Mouse (Mus musculus): Measurements from ENCODE around the gene Omt2a. TPM values are rescaled to one million over a fixed set of nuclear protein-coding genes. Genes with fewer than 3 reads are reported as not detected.
"Not testable (repeated sequence)": the region's sequence is repeated elsewhere in the genome, so short reads cannot be mapped to it uniquely, and the experiment has no call there.

Omt2a gene
- polyA plus RNA-seq, 1 experiment from 2014 or later = not detected

DNA sequence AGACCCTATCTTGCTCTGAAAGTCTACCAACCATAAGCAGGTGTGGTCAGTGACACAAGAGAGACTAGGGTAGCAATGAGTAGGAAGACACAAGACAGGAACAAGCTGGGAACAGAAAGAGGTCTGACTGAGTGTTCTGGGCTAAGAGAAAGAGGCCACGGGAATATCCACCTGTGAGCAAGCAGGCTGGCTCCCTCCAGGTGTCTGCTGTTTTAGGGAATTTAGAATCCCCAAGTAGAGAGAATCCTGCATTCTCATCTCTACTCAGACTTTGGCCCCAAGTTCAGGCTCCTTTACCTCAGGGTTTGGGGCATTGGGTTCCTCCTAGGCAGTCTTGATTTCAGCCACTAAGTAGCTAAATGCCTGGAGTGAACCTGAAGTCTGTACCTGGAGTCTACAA, 12.7 kb upstream of the Omt2a start, which contains the start of gene Omt2b:
Gene Omt2b, plus strand, starts transcription at position 301 of the 400 bp plus-strand sequence.
- not testable (repeated sequence) for H3K4me2 ChIP-seq (ENCODE audit: low read length); H3K4me1 ChIP-seq (replicated peaks; ENCODE audit: control insufficient read depth, insufficient read depth, low read length); H3K9ac ChIP-seq (ENCODE audit: low read length); H3K27ac ChIP-seq (ENCODE audit: low read depth); ATAC-seq (replicated peaks; ENCODE audit: low FRiP score, low TSS enrichment, low read depth); H3K27me3 ChIP-seq (replicated peaks; ENCODE audit: control insufficient read depth, insufficient read depth, low read length); H3K4me3 ChIP-seq (ENCODE audit: low read depth, low read length); DNase-seq (ENCODE audit: low spot score); H3K9me3 ChIP-seq (ENCODE audit: control insufficient read depth, low read length); H3K36me3 ChIP-seq (ENCODE audit: control insufficient read depth, insufficient read depth, low read length)
- 80% methylated on average over 1 of the region's 1 CpGs for WGBS

DNA sequence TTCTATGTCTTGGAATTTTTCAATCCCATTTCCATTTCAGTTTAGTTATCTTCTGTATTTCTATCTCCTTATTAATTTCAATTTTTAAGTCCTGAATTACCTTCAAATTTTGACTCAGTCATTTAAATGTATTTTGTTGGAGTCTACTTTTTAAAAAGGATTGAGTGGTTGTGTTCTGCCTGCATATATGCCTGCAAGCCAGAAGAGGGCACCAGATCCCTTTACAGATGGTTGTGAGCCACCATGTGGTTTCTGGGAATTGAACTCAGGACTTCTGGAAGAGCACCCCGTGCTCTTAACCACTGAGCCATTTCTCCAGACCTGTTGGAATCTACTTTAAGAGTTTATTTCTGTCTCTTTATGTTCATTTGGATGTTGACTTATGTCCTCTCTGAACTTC, 4.9 kb upstream of the Omt2a start:
- no peak overlapping the region for H3K4me2 ChIP-seq (ENCODE audit: low read length)
- H3K4me3 ChIP-seq (ENCODE audit: low read depth, low read length) = no peak overlapping the region
- no peaks in the 10 kb centered on the region for H3K4me1 ChIP-seq (replicated peaks; ENCODE audit: control insufficient read depth, insufficient read depth, low read length)
- H3K27ac ChIP-seq (ENCODE audit: low read depth) = no peak overlapping the region
- DNase-seq (ENCODE audit: low spot score) = no peak
- H3K36me3 ChIP-seq (ENCODE audit: control insufficient read depth, insufficient read depth, low read length) = no peaks in the 10 kb centered on the region
- H3K9me3 ChIP-seq (ENCODE audit: control insufficient read depth, low read length) = no peaks in the 10 kb centered on the region
- no peaks in the 10 kb centered on the region for H3K27me3 ChIP-seq (replicated peaks; ENCODE audit: control insufficient read depth, insufficient read depth, low read length)
- H3K9ac ChIP-seq (ENCODE audit: low read length) = no peak overlapping the region
- 44% methylated on average over 1 of the region's 1 CpGs for WGBS
- no peak for ATAC-seq (replicated peaks; ENCODE audit: low FRiP score, low TSS enrichment, low read depth)

DNA sequence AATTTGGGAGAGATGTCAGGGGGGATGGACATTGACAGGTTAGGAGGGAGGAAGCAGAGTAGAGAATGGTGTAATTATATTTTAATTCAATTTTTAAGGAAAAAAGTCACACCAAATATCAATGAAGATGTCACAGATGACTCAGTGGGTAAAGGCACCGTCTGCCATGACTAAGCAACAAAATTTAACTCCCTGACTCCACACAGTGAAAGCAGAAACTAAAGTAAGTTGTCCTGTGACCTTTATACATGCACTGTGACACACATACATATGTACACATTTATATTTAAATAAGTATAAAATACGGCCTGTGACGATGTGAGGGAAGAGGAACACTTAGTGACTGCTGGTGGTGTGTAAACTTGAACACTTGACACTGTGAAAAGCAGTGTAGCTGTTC, 6.5 kb downstream of the Omt2a start:
- not testable (repeated sequence) for H3K27me3 ChIP-seq (replicated peaks; ENCODE audit: control insufficient read depth, insufficient read depth, low read length); H3K9ac ChIP-seq (ENCODE audit: low read length); H3K9me3 ChIP-seq (ENCODE audit: control insufficient read depth, low read length); H3K27ac ChIP-seq (ENCODE audit: low read depth); ATAC-seq (replicated peaks; ENCODE audit: low FRiP score, low TSS enrichment, low read depth); DNase-seq (ENCODE audit: low spot score); H3K36me3 ChIP-seq (ENCODE audit: control insufficient read depth, insufficient read depth, low read length); H3K4me1 ChIP-seq (replicated peaks; ENCODE audit: control insufficient read depth, insufficient read depth, low read length); H3K4me2 ChIP-seq (ENCODE audit: low read length); H3K4me3 ChIP-seq (ENCODE audit: low read depth, low read length)
- 78% methylated on average over 1 of the region's 3 CpGs for WGBS

DNA sequence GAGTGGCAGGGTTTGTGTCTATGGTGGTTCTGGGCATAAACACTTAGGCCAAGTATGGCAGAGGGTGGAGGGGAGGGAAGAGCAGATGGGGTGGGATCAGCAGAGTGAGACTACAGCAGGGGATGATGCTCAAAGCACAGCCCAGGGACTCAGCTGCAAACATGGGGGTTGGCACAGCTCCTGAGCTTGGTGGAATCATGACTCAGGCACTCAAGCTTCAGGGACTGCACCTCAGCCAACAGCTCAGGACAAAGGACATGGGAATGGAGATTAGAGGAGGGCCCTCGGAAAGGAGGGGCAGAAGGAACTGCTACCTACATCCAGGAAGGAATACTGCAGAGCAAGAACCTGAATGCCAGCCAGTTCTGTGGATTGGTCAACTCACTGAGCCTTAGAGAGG, 15.5 kb downstream of the Omt2a start:
- H3K4me2 ChIP-seq (ENCODE audit: low read length); ATAC-seq (replicated peaks; ENCODE audit: low FRiP score, low TSS enrichment, low read depth); H3K36me3 ChIP-seq (ENCODE audit: control insufficient read depth, insufficient read depth, low read length); H3K4me3 ChIP-seq (ENCODE audit: low read depth, low read length); H3K9me3 ChIP-seq (ENCODE audit: control insufficient read depth, low read length); H3K27me3 ChIP-seq (replicated peaks; ENCODE audit: control insufficient read depth, insufficient read depth, low read length); DNase-seq (ENCODE audit: low spot score); H3K9ac ChIP-seq (ENCODE audit: low read length); H3K4me1 ChIP-seq (replicated peaks; ENCODE audit: control insufficient read depth, insufficient read depth, low read length); H3K27ac ChIP-seq (ENCODE audit: low read depth): not testable (repeated sequence)
- 70% methylated on average over 1 of the region's 1 CpGs for WGBS

DNA sequence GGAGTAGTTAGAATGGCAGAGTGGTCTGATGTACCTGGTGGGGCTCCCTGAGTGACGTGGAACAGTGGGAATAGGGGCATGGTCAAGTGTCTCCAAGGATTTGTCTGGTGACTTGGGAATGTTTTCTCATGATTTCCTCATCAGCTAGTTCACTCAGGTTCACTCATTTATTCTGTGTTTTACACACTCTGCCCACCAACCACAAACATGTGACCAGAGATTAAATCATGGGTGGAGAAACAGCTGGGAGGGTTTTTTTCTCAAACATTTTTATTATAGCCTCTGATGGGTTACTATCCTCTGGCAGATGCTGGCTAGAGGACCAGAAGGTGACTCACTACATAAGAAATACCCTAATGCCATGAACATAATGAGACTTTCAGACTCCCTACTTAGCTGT, 16.4 kb downstream of the Omt2a start:
- Histone ChIP-seq H3K4me1 (replicated peaks; ENCODE audit: control insufficient read depth, insufficient read depth, low read length) (no peaks in the 10 kb centered on the region), H3K27ac (ENCODE audit: low read depth) (no peak overlapping the region), H3K36me3 (ENCODE audit: control insufficient read depth, insufficient read depth, low read length) (no peaks in the 10 kb centered on the region), H3K4me3 (ENCODE audit: low read depth, low read length) (no peak overlapping the region), H3K9ac (ENCODE audit: low read length) (no peak overlapping the region), H3K4me2 (ENCODE audit: low read length) (no peak overlapping the region), H3K9me3 (ENCODE audit: control insufficient read depth, low read length) (no peaks in the 10 kb centered on the region), H3K27me3 (replicated peaks; ENCODE audit: control insufficient read depth, insufficient read depth, low read length) (no peaks in the 10 kb centered on the region)
- WGBS = 88% methylated on average over 1 of the region's 1 CpGs
- ATAC-seq (replicated peaks; ENCODE audit: low FRiP score, low TSS enrichment, low read depth) = no peak
- DNase-seq (ENCODE audit: low spot score) = no peak

DNA sequence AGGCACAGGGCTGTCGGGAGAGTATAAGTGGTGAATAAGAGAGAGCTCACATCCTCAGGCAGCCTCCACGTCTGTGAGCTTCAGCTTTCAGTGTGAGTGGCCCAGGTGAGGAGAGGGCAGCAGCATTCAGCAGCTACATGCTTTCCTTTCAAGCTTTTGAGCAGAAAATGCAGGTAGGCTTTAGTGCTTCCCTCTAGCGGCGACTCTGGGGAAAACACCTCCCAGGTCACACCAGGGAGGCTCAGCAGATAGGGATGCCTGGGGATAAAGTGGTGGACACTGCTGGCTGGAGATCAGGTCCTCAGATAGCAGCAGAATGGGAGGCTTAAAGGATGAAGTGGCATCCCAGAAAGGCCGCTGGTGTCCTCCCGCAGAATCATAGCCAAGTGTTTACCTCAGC, 18.5 kb downstream of the Omt2a start:
- 13% methylated on average over 6 of the region's 6 CpGs for WGBS
- ATAC-seq (replicated peaks; ENCODE audit: low FRiP score, low TSS enrichment, low read depth) (0 out of 2 replicates have a peak, but pooled peaks have one; percentile 50), DNase-seq (ENCODE audit: low spot score) (peak; percentile 87)
- H3K36me3 ChIP-seq (ENCODE audit: control insufficient read depth, insufficient read depth, low read length); H3K9me3 ChIP-seq (ENCODE audit: control insufficient read depth, low read length); H3K9ac ChIP-seq (ENCODE audit: low read length); H3K4me2 ChIP-seq (ENCODE audit: low read length); H3K27me3 ChIP-seq (replicated peaks; ENCODE audit: control insufficient read depth, insufficient read depth, low read length); H3K4me3 ChIP-seq (ENCODE audit: low read depth, low read length); H3K27ac ChIP-seq (ENCODE audit: low read depth); H3K4me1 ChIP-seq (replicated peaks; ENCODE audit: control insufficient read depth, insufficient read depth, low read length): not testable (repeated sequence)

DNA sequence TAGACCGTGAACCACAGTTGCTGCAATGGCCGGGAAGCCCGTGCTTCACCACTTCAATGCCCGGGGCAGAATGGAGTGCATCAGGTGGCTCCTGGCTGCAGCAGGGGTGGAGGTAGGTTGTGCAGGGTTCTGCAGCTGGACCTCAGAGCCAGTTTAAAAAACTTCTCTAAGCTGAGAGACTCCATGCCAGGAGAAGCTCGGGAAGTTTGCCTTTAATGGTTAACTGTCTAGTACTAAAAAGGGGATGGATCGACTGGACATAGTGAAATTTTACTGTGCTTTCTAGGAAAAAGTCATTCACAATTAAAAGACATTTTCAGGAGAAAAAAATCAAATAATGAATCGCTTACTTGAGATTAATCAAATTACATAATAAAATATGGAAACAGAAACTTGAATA, 19.8 kb downstream of the Omt2a start:
- not testable (repeated sequence) for H3K27me3 ChIP-seq (replicated peaks; ENCODE audit: control insufficient read depth, insufficient read depth, low read length); H3K36me3 ChIP-seq (ENCODE audit: control insufficient read depth, insufficient read depth, low read length); H3K27ac ChIP-seq (ENCODE audit: low read depth); DNase-seq (ENCODE audit: low spot score); H3K4me3 ChIP-seq (ENCODE audit: low read depth, low read length); H3K4me1 ChIP-seq (replicated peaks; ENCODE audit: control insufficient read depth, insufficient read depth, low read length); ATAC-seq (replicated peaks; ENCODE audit: low FRiP score, low TSS enrichment, low read depth); H3K4me2 ChIP-seq (ENCODE audit: low read length); H3K9me3 ChIP-seq (ENCODE audit: control insufficient read depth, low read length); H3K9ac ChIP-seq (ENCODE audit: low read length)
- 77% methylated on average over 5 of the region's 7 CpGs for WGBS

DNA sequence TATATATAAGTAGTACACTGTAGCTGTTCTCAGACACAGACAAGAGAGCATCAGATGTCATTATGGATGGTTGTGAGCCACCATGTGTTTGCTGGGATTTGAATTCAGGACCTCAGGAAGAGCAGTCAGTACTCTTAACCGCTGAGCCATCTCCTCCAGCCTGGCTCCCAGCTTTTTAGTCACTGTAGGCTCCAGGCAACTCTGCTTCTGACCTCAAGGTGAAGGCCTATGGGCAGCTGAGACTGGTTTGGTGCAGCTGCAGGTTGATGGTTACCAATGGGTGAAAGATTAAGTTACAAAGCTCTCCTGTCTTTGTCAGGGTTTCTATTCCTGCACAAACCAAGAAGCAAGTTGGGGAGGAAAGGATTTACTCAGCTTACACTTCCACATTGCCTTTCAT, 20.9 kb downstream of the Omt2a start:
- WGBS = 86% methylated on average over 1 of the region's 1 CpGs
- not testable (repeated sequence) for H3K27ac ChIP-seq (ENCODE audit: low read depth); ATAC-seq (replicated peaks; ENCODE audit: low FRiP score, low TSS enrichment, low read depth)

DNA sequence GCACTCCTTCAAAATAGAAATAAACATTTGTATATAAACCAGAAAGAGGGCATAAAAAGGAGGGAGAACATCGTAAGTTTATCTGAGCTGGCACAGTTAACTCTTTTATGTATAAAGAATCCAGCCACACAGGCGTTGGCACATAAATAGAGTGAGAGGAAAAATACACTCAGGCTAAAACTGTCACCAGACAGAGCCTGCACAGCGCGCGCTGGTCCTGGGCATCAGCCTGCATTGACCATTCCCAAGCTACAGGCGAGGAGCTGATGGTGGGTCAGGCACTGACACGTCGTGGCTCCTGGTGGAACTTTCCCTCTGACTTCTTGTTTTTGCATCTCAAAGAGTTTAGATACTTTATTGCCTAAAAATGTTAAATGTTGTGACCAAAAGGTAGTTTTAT, 22.1 kb downstream of the Omt2a start:
- not testable (repeated sequence) for H3K27ac ChIP-seq (ENCODE audit: low read depth); H3K9ac ChIP-seq (ENCODE audit: low read length); DNase-seq (ENCODE audit: low spot score); ATAC-seq (replicated peaks; ENCODE audit: low FRiP score, low TSS enrichment, low read depth); H3K4me3 ChIP-seq (ENCODE audit: low read depth, low read length); H3K36me3 ChIP-seq (ENCODE audit: control insufficient read depth, insufficient read depth, low read length); H3K4me2 ChIP-seq (ENCODE audit: low read length); H3K9me3 ChIP-seq (ENCODE audit: control insufficient read depth, low read length); H3K4me1 ChIP-seq (replicated peaks; ENCODE audit: control insufficient read depth, insufficient read depth, low read length); H3K27me3 ChIP-seq (replicated peaks; ENCODE audit: control insufficient read depth, insufficient read depth, low read length)
- 73% methylated on average over 8 of the region's 8 CpGs for WGBS

More for the DNA sequence above, 20.9 kb downstream of the Omt2a start:
- not testable (repeated sequence) for H3K9me3 ChIP-seq (ENCODE audit: control insufficient read depth, low read length); H3K4me3 ChIP-seq (ENCODE audit: low read depth, low read length); H3K4me2 ChIP-seq (ENCODE audit: low read length); H3K27me3 ChIP-seq (replicated peaks; ENCODE audit: control insufficient read depth, insufficient read depth, low read length); H3K36me3 ChIP-seq (ENCODE audit: control insufficient read depth, insufficient read depth, low read length); H3K9ac ChIP-seq (ENCODE audit: low read length); H3K4me1 ChIP-seq (replicated peaks; ENCODE audit: control insufficient read depth, insufficient read depth, low read length); DNase-seq (ENCODE audit: low spot score)

Data from intestine, embryonic 14.5 days (tissue).